Mouse (Mus musculus) small intestine, adult 2 months (tissue): Measurements from ENCODE around the gene Tjp2.

Experiments used
- CTCF ChIP-seq: fragments of 200-500 bp; IDR thresholded peaks from 2 replicates; pipeline ENCODE4 v1.5.1; 2012; ENCODE audit warnings: low read depth, mild to moderate bottlenecking, control low read depth, inconsistent platforms, low read length, moderate library complexity, mixed read lengths; ENCODE audit not compliant: insufficient replicate concordance, insufficient read length; ENCODE audit errors: extremely low read depth
- POLR2A ChIP-seq: fragments of 200-500 bp; IDR thresholded peaks from 2 replicates; pipeline ENCODE4 v1.6.1; 2012; ENCODE audit warnings: low read depth, mild to moderate bottlenecking, control low read depth, inconsistent platforms, low read length, moderate library complexity

- TF ChIP-seq CTCF = no peak
- no peak for TF ChIP-seq POLR2A
Observed at GRCm38 (mm10) chr19:24197338-24197737, 27.5 kb downstream of the Tjp2 start.
